Mouse (Mus musculus) layer of hippocampus, postnatal 25 days (tissue): ENCODE results near the gene Gm42688. TPM values are rescaled to one million over a fixed set of nuclear protein-coding genes. Genes with fewer than 3 reads are reported as not detected.
A peak's percentile ranks its signal among the peaks of the same experiment; 100 is the strongest.

Experiments used
- DNase-seq, 2 experiments: peaks; one replicate each; pipeline ENCODE4 v3.0.0; 2022; ENCODE audit warnings: mixed read lengths in 2 of 2, low spot score in 1 of 2; ENCODE audit errors: extremely low spot score in 1 of 2
- total RNA-seq, 2 experiments: library from RNA; stranded (reverse); gene quantifications; 2 replicates each; pipeline ENCODE4 v1.2.3; 2021

Gene Gm42688
- 1 to 10 TPM; 5.4 to 8.2 TPM for total RNA-seq

DNA sequence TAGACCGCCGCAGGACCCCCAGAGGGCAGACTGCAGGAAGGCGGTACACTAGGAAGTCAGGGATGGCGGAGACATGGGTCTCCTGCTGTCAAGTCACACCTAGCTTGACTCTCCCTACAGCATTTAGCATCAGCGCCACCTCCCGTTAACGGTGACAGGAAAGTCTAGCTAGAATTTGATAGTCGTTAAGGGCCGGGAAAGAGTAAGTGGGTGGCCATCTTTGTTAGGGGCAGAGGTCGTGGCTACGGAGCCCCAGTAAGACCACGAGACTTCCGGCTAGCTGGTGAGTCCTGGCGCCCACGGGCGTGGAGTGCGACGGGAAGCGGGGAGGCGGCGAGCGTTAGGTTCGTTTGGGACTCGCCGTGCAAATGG, at the start of gene Gm42688, which contains the start of gene Ccdc142:
TSS of gene Gm42688 (plus strand) at position 302 of the 372 bp plus-strand sequence.
TSS of gene Ccdc142 (plus strand) at position 286 of the 372 bp plus-strand sequence.
- DNase-seq = peak; percentile 72 to 73

DNA sequence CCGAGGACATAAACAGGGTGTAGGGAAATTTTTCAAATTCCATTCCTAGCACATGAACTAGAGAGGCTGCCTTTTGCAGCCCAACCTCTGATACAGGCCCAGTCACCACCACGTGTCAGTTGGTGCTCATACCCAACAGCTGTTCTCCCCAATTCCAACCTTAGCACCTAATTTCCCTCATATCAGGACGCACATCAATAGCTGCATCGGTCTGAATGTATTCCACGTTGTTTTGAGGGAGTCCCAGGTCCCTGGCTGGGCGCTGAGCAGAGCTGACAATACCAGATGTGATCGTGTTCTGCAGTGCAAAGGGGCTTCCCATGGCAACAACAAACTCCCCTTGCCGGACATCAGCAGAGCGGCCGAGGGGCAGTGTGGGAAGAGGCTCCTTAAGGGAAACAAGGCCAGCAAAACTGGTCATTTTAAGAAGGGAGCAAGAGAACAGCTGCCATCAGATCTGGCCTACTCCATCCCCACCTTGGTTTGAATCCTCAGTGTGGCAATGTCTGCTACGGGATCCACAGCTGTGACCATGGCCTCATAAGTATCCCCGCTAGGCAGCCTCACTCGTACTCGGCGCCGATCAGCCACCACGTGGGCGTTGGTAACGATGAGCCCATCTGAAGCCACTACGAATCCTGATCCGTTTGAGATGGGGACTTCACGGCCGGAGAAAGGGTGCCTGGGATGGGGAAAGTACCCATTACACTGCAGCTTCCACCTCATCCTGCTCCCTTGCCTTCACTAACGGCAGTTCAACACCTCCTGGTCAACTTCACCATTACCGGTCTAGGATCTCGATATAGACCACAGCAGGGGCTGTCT, 48.1 kb upstream of the Gm42688 start:
- peak in 1 of 2 experiments; percentile 49 for DNase-seq

DNA sequence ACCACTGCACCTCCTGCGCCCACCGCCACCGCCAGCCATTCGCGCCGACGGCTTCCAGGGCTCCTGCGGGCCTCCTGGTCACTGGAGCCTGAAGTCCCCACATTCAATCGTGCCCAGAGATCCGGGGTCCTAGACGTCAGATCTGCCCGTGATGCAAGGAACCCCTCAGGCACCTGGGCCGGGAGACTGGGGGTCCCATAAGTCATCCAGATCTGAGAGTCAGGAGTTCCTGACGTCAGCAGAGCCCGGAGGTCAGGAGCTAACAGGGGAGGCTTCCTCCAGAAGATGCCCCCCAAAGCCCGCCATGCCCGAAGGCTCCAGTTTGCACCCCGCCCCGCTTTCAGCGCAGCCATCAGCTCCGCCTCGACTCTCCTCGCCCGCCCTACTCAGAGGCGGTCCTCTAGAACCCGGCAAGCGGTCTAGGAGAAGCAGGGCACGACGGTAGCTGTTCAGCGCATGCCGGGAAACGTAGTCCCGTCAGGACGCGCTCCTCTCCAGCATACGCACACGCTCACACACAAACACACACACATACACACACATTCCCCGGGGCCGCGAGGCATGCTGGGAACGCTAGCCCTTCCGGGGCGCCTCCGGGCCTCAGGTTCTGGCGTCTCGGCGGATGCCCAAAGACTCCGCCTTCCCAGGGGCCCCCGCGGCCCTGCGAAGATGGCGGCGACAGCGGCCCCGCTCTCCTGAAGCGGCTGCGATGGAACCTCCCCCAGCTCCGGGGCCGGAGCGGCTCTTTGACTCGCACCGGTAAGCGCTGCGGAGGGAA, 47.2 kb upstream of the Gm42688 start, which contains the start of gene Aup1:
TSS of gene Aup1 (plus strand) at position 448 of the 778 bp plus-strand sequence.
- DNase-seq = peak; percentile 89 to 91

GRCm38 (mm10) chr6:83054871-83055431, 46.5 kb upstream of the Gm42688 start, which contains the start of gene Htra2:
Gene Htra2, minus strand, starts transcription at chr6:83055273.
- peak in 1 of 2 experiments; percentile 29 for DNase-seq

DNA sequence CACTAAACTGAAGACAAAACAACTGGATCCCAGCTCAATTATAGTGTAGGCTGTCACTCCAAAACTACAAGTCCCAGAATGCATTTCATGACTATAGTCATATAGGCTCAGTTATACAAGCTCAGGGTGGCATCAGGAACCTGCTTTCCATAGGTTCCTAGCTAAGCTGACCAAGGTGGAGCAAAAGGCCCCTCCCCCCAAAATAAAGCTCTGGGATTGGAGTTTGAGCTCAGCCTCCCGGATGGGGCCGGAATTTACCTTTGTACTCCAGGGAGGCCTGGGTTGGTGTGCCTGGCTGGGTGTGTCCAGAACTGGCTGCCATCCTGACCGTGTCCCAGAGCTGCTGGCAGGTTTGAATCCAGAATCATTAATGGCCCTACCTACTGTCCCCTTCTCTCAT, 43.6 kb upstream of the Gm42688 start, which contains the start of gene Dqx1:
TSS of gene Dqx1 (plus strand) at position 55 of the 400 bp plus-strand sequence.
- DNase-seq = no peak

DNA sequence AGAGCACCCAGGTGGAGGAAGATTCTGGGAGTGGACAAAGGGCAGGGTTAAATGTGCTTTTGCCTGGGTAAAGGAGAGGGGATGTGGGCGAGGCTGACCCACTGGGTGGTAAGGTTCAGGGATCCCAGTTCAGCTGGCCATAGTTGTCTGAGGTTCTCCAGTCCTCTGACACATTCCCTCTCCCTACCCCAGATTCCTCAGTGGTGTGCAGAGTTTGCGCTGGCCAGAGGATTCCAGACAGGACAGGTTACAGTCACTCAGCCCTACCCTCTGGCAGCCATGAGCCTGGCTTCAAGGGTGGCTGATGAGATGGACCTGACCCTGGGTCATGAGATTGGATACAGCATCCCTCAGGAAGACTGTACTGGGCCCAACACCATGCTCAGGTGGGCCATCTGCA, 42.7 kb upstream of the Gm42688 start:
- DNase-seq = no peak

DNA sequence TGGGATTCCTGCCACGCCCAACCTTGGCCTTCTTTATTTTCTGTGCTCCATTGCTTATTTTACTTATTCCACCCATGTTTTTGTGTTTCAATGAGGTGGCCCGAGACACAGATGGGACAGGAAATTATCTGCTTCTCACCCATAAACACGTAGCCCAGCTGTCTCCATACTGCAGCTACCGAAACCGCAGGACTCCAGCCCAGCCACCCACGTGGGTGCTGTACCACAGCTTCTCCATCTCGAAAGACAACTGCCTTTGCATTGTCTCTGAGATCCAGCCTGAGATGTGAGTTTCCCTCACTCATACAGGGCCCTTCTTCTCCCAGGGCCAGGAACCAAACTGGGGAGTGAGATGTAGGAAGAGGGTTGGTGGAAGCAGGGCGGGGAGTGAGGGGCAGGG, 35.4 kb upstream of the Gm42688 start:
- no peak for DNase-seq

DNA sequence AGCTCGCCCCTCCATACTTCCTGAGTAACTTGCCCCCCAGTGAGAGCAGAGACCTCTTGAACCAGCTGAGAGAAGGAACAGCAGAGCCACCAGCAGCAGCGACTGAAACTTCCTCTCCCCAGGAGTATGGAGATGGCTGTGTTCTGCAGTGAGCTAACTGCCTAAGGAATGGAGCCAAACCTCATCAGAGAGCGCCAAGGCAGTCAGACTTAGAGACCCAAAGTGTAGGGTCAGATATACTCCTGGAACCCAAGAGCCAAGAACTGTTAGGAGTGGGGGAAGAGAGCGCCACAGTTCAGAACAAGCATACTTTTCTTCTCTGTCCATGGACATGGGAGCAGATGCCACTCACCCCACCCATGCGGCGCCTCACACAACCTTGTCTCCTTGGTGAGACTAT, 35.0 kb upstream of the Gm42688 start:
- no peak for DNase-seq

- DNase-seq = no peak
Measured at GRCm38 (mm10) chr6:83068221-83068620, 33.2 kb upstream of the Gm42688 start.

- DNase-seq = no peak
Measured at GRCm38 (mm10) chr6:83068706-83069487, 32.5 kb upstream of the Gm42688 start.

- DNase-seq = no peak
Measured at GRCm38 (mm10) chr6:83069488-83070246, 31.8 kb upstream of the Gm42688 start.

DNA sequence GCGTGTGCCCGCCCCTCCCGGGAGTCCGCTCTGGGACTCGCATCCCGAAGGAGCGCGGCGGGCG, 31.3 kb upstream of the Gm42688 start, which contains the start of gene Tlx2:
TSS of gene Tlx2 (minus strand) at position 47 of the 64 bp plus-strand sequence.
- no peak for DNase-seq

GRCm38 (mm10) chr6:83070311-83071219, 30.9 kb upstream of the Gm42688 start:
- peak; percentile 19 to 60 for DNase-seq

DNA sequence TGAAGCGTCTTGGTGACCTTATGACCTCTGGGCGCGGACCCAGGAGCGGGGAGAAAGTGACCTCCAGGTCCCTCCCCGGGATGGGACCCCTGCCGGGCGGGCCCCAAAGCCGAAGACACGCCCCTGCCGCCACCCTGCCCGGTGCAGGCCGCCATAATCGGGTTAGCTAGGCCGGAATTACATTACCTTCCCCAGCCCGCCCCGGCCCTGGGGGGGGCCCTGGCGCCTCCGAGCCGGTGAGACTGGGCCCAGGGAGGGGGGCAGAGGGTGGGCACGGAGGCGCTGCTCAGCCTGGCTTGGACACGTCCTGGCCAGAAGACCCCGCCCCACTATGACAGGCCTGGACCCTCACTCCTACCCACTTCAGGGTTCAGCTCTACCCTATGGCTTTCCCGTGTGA, 30.2 kb upstream of the Gm42688 start:
- no peak for DNase-seq

- DNase-seq = no peak
Measured at GRCm38 (mm10) chr6:83074979-83075378, 26.4 kb upstream of the Gm42688 start.

DNA sequence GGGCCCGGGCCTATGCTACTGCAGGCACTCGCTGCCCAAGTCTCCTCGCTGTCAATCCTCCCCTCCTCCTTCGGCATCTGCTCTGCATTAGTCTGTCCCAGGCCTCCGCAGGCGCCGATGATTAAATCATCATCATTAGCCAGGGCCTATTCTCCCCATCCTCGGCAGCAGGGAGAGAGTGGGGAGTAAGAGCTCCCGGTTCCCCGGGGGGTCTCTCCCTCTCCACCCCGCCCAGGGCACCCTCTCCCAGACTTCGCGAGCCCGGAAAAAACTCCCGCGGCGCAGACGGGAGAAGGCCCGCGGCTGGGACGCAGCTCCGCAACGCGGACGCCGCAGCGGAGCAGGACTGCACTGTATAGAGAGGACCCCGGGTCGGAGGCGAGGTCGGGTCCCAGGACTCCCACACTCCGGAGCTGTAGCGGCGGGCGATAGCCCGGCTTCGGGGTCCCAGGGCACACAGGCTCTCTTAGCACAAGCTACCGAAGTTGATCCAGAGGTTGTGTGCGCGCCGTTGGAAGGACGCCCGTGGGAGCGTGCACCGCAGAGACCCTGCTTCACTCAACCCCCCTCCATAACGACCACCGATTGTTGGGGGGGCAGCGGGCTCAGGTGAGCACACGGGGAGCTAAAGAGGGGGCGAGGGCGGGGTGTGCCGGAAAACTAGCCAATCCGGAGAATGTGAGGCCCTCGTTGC, 23.6 kb upstream of the Gm42688 start, which contains the start of gene Pcgf1:
TSS of gene Pcgf1 (plus strand) at position 240 of the 694 bp plus-strand sequence.
- peak; percentile 39 to 50 for DNase-seq

DNA sequence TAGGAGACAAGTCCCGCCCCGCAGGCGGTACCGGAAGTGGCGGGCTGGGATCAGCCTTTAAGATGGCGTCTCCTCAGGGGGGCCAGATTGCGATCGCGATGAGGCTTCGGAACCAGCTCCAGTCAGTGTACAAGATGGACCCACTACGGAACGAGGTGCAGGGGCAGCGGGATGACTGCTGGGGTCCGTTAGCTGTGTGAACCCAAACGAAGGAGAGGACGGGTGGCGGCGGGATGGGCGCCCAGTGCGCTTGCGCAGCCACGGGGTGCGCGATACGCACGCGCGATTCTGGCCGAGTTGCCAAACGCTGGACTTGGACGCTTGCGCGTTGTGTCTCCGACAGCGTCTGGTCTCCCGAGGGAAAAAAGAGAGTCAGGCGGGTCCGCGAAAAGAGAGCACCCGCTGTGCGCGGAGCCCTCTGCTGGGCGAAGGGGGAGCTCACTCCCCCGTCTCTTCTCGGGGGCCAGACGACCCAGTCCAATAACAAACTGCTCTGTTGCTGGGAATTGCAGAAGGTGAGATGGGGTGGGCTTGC, 23.0 kb upstream of the Gm42688 start:
- peak; percentile 100 for DNase-seq

DNA sequence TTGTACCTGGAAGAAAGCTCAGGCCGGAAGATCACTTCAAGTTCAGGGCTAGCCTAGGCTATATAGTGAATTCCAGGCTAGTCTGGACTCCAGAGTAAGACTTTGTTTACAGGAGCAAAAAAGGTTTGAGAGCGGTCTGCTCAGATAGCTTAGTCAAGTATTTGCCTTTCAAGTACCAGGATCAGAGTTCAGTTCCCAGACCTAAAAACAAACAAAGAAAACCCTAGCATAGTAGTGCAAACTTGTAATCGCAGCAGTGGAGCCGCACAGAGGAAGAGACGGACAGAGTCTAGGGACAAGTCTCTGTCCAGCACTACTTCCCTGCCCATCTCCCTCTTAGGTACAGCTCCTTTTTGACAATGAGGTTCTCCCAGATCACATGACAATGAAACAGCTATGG, 21.2 kb upstream of the Gm42688 start:
- DNase-seq = no peak
